Mouse (Mus musculus): Measurements from ENCODE around the gene Atxn10. TPM values are rescaled to one million over a fixed set of nuclear protein-coding genes. Genes with fewer than 3 reads are reported as not detected.

The Atxn10 gene
- 79.2 TPM for polyA plus RNA-seq (2014; fragmentation: Illumina TruSeq; extraction: RNeasy Lipid Tissue Mini Kit (QIAGEN cat#74804); ENCODE audit: low read depth, low replicate concordance)

GRCm38 (mm10) chr15:85335671-85336300 is at the start of gene Atxn10:
Gene Atxn10 (plus strand): TSS chr15:85336245.

GRCm38 (mm10) chr15:85503127-85503526 is 167.1 kb downstream of the Atxn10 start, which contains the start of gene 7530416G11Rik:
Gene 7530416G11Rik (minus strand): TSS chr15:85503227.

Other genes starting within 250 kb of the Atxn10 start
- 0.66 TPM for gene Smc1b, start 204.3 kb upstream of the Atxn10 start, polyA plus RNA-seq (2014; fragmentation: Illumina TruSeq; extraction: RNeasy Lipid Tissue Mini Kit (QIAGEN cat#74804); ENCODE audit: low read depth, low replicate concordance)
- not detected for gene Ribc2, start 204.2 kb upstream of the Atxn10 start, polyA plus RNA-seq (2014; fragmentation: Illumina TruSeq; extraction: RNeasy Lipid Tissue Mini Kit (QIAGEN cat#74804); ENCODE audit: low read depth, low replicate concordance)
- gene Fbln1, start 130.3 kb upstream of the Atxn10 start, polyA plus RNA-seq (2014; fragmentation: Illumina TruSeq; extraction: RNeasy Lipid Tissue Mini Kit (QIAGEN cat#74804); ENCODE audit: low read depth, low replicate concordance): 0.13 TPM
- gene 7530416G11Rik, start 167.0 kb downstream of the Atxn10 start, polyA plus RNA-seq (2014; fragmentation: Illumina TruSeq; extraction: RNeasy Lipid Tissue Mini Kit (QIAGEN cat#74804); ENCODE audit: low read depth, low replicate concordance): not detected
- gene Wnt7b, start 246.2 kb downstream of the Atxn10 start, polyA plus RNA-seq (2014; fragmentation: Illumina TruSeq; extraction: RNeasy Lipid Tissue Mini Kit (QIAGEN cat#74804); ENCODE audit: low read depth, low replicate concordance): not detected

All from liver, adult 10 weeks (tissue).